Mouse (Mus musculus) lung, postnatal 0 days (tissue): ENCODE measurements around the gene Trcg1.

Experiments
- CTCF ChIP-seq: IDR thresholded peaks from 2 replicates; pipeline ENCODE4 v1.5.1; 2016; ENCODE audit warnings: antibody characterized with exemption, mild to moderate bottlenecking
- EP300 ChIP-seq: IDR thresholded peaks from 2 replicates; pipeline ENCODE4 v1.6.1; 2016; ENCODE audit warnings: antibody characterized with exemption, mild to moderate bottlenecking, control low read depth

DNA sequence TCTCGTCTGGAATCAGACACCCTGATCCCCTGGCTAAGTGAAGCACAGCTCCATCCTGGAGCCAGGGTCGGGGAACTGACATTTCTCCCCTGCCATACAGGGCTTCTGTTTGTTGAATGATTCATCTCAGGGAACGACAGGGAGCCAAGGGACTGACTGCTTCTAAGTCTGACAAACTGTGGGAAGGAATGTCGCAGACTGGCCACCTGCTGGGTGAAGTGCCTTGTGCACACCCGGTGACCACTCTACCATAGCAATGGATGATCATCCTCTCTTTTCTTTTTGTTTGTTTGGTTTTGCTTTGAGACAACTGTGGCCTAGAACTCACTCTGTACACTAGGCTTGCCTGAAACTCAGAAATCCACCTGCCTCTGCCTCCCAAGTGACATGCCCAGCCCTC, 6.6 kb downstream of the Trcg1 start:
- TF ChIP-seq CTCF (no peak), EP300 (no peak)
